Mouse (Mus musculus) C2C12 (cell line): ENCODE measurements at regions not wholly inside any gene's neighbourhood (a gene's known extent, or its start where the extent isn't known, plus 50 kb on each side); places are given as distances from the start of the nearest gene placed in this dataset.

Experiments
- CTCF ChIP-seq: IDR thresholded peaks from one replicate; pipeline ENCODE4 v1.5.1; 2011; ENCODE audit not compliant: control insufficient read depth, insufficient read depth, insufficient read length
- FOSL1 ChIP-seq: IDR thresholded peaks from one replicate; pipeline ENCODE4 v1.8.0; 2011; ENCODE audit warnings: mild to moderate bottlenecking, low read length; ENCODE audit not compliant: poor library complexity, insufficient read depth, severe bottlenecking
- MAX ChIP-seq: IDR thresholded peaks from one replicate; pipeline ENCODE4 v1.6.1; 2011; ENCODE audit warnings: mild to moderate bottlenecking, control low read depth
- MYOG ChIP-seq: IDR thresholded peaks from one replicate; pipeline ENCODE4 v1.6.1; 2011; ENCODE audit not compliant: control insufficient read depth, insufficient read length; ENCODE audit errors: extremely low read depth
- USF1 ChIP-seq: IDR thresholded peaks from one replicate; pipeline ENCODE4 v1.6.1; 2011; ENCODE audit warnings: low read depth, mild to moderate bottlenecking, control low read depth, moderate library complexity

DNA sequence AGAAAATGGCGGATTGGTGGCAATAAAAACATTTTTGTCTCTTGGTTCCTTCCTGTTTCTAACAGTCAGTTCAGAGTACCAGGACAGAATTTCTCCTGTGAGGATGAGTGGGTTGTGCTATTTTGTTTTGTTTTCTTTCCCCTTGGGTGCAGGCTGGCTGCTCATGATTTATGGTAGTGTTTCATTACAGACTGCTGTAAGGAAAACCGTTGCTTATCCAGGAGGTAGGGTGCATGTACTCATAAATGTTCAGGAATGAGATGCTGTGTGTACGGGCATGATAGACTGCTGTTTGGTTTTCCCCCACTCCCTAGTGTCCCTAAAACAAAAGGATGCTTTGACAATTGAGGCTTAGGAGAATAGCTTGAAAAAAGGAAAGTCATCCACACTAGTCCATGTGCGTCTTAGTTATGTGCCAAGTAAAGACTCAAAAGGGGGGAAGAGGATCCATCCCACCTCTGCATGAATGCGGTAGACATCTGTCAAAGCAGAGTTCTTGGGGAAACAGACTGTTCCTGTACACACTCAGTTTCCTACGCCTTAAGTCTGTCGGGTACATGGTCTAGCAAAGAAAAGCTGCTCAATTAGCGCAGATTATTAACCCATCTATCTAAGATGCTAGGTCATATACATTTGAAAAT lies 158.9 kb upstream of the Arid1b start:
- no peak for TF ChIP-seq USF1
- no peak for TF ChIP-seq CTCF
- no peak for TF ChIP-seq MAX
- no peak for TF ChIP-seq FOSL1
- no peak for TF ChIP-seq MYOG
